Mouse (Mus musculus) heart, postnatal 0 days (tissue): Measurements from ENCODE around the gene Marveld1.

Experiments
- CTCF ChIP-seq: IDR thresholded peaks from 2 replicates; pipeline ENCODE4 v1.5.1; 2016; ENCODE audit warnings: antibody characterized with exemption, control low read depth, low read depth
- EP300 ChIP-seq: IDR thresholded peaks from 2 replicates; pipeline ENCODE4 v1.6.1; 2016; ENCODE audit warnings: antibody characterized with exemption, low read depth

- TF ChIP-seq CTCF (no peak), EP300 (no peak)
Measured at GRCm38 (mm10) chr19:42118596-42118995, 28.6 kb upstream of the Marveld1 start.
